Mouse (Mus musculus): ENCODE data around the gene Ankrd40.

The Ankrd40 gene

DNA sequence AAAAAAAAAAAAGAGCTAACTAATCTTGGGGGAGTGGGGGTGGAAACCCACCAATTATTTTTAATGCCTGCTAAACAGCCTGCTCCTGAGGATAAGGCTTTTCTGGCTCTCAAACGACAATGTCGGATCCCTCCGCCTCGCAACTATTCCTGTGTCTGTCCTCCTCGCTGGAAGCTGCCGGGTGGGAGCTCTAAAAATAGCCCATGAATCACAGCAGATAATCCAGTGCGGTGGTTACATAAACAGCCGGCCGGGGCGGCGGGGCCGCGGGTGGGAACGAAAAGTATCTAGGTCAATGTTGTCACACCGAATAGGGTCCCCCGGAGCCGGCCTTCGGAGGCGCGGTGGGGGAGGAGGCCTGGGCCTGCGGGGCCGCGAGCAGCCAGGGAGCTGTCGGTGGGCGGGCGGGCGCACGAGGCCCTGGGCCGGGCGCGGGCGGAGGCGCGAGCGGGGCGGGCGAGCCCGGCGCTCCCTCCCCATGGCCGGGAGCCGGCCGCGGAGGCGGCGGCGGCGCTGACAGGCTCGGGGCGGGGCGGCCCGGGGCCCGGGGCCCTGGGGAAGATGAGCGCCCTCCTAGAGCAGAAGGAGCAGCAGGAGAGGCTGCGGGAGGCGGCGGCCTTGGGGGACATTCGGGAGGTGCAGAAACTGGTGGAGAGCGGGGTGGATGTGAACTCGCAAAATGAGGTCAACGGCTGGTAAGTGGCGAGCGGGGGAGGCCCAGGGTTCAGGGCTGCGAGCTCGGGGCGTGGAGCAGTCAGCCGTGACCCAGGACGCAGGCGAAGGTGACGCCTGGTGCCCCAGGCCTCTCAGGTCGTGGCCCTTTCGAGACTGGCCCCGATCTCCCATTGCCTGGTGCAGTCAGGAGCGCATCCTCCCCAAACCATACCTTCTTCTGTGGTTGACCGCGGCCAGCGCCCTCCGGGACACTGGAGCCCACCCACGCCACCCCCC is at the start of gene Ankrd40:
TSS of gene Ankrd40 (plus strand) at position 309 of the 951 bp plus-strand sequence.
- DNase-seq = peak; percentile 98

DNA sequence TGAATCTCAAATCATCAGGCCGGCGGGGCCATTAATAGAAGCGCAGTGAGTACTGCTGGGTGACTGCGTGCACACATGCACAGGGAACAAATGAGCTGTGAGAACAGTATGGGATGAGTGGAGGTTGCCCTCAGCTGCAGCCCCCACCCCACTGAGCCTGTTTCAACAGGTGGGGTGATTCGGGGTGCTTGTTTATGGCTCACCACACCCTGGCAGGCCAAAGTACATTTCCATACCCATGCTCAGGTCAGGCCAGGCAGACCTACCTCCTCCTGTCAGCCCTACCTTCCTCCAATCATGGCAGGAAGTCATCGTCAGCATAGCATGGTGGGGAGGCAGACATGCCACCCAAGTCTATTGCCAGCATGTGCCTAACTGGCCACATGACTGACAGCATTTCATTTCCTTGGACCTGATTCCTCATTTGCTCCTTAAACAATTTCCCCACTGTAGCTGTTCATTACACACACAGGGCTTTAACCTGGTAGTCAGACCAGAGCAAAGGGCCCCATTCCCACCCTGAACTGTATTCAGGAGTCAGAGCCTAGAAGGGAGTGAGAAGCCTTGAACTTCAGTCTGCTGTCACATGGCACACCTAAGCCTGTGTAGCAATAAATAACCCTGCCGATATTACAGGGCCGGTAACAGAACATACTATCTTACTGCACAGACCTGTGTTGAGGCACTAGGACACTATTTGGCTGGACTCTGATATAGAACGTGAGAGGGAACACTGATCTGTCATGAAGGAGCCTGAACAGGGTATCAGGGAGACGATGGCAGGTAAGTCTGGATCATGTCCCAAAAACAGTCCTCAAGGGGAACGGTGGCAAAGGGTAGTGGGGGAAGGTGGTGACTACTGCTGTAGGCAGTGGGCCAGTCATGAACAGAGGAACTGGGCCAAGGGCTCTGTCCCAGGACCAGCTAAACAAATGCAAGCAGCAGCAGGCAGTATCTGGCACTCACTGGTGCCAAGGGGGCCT is 46.3 kb upstream of the Ankrd40 start, which contains the start of gene Gm21885:
TSS of gene Gm21885 (plus strand) at position 675 of the 983 bp plus-strand sequence.
- no peak for DNase-seq

DNA sequence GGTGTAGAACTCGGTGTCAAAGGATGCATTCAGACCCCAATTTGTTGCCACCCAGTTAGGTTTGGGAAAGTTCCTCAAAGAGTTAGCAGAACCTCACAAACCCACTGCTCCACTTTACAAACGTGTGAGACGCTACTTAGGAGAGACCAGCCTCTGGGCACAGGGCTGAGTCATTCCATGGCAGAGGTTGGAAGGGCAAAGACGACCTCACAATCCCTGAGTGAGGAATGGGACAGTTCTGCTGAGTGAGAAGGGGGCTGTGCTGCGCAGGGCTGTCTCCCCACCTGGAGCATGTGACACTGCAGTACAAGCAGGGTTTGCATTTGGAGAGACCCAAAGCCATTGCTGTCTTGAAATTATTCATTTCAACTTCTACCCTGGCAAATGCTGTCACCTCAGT is 45.5 kb upstream of the Ankrd40 start:
- no peak for DNase-seq

DNA sequence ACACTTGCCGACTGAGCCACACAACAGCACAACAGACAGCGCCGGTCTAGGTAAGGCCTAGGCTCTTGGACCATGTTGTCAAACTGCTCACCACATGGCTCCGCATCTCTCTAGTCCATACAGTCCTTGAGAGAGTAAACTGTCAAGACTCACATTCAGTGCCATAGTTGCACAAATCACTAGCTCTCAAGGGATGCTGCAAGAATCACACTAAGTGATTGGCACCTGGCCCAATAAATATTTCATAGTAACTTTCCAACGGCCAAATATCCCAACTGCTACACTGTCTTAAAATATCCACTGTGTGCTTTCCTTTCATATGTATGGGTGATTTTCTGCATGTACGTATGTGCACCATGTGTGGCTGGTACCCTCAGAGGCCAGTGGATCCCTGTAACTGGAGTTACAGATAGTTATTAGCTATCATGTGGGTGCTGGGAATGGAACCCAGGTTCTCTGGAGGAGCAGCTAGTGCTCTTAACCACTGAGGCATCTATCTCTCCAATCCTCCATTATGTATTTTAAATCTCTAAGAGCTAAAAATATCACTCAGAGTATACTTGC is 44.2 kb upstream of the Ankrd40 start:
- DNase-seq = no peak

DNA sequence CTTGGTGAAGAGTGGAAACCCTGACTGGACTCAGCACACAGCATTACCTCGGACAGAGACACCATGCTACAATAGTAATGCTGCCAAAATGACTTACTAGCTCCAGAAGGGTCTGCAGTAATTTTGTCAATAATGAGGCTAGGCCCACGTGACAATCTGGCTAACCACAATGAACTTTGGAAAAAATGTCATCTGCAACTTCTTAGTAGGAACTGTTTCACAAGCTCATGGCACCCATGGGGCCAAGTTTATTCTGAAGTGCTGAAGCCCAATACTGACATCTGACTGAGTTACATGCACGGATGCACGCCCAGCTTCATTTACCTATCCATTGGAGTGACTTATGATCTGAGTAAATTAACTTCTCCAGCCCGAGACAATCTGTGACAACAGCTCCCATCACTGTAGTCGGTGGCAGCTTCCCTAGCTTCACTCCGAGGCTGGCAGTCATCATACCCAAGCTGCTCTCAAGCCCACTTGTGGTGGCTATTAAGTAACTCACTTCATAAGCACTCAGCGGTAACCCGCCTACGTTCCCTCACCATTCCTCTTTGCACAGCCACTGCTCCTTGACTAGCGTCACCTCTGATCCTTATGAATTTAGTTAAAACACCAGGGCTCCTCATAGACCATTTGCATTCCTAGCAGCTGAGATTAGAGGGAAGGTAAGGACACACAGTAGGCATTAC is 41.8 kb upstream of the Ankrd40 start:
- DNase-seq = no peak

DNA sequence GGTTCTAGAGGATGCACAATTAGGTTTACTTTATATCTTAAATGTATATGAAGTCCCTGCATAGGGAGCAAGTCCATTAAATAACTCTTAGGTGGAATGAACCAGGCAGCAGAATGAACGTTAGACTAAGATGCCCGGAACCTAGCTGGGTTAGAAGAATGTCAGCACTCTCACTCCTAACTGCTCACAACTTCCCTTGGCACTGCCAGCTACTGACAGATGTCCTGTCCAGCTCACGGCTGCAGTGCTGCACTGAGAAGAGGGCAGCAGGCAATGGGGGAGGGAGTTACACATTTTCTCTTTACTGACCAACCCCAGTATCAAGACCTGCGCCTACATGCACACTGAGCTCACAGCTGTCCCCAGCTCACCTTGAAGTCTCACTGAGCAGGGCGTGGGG is 40.7 kb upstream of the Ankrd40 start:
- DNase-seq = no peak

DNA sequence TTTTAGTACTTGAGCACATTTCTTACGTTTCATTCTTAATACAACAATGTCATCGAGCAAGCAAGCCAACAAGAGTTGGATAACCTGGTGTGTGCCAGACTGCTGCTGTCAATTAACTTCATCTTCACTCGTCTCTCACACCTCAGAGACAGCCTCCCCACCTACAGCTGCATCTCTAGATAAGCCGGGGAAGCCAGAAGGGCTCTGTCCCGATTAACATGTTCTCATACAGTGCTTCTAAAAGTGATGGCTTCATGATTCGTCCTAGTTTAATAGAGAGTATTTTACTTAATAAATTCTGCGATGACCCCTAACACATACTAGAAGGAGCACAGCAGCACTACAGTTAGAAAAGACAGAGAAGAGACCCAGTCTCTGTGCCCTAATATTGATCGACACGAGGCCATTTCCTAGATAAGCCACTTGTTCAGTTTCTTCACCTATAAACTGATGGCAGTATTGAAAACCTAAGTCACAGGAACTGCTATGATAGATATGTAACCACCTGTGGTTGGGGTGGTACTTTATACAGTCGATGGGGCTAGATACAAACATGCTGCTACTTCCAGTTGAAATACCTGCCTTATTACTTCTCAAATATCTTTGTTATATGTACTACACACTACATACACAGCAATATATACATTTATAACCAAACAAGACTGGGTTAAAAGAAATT is 37.6 kb upstream of the Ankrd40 start:
- no peak for DNase-seq

DNA sequence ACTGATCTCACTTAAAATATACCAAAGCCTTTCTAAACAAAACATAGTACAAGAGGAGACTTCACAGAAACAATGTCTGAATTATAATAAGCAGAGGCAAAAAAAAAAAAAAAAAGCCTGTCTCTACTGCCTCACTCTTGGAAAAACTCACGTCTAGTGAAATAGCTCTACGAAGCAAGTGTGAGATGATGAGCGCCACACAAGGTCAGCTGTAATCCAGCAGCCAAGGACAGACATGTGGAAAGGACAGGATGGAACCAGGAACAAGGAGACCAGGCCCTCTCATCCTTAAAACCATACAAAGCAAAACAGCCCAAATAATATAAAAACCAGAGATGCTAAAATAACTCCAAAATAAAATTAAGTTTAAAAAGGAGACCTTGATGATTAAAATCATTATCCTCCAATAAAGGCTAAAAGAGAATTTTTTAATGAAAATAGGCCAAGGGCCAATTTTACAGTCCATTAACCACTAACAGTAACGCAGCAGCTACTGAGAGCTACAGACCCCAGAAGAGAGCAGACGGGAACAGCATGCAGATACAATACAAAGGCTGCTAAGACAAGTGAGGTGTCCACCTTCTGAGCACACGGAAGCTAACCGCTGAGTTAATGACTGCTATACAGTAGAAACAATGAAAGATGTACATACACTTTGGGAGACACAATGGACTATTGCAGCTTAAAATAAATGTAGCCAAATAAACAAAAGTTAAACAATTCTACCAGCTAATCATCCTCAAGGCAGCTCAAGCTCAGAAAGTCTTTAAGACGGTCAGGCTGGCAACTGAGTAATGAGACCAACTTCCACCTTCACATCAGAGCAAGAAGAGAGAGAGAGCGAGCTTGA is 32.6 kb upstream of the Ankrd40 start:
- no peak for DNase-seq

DNA sequence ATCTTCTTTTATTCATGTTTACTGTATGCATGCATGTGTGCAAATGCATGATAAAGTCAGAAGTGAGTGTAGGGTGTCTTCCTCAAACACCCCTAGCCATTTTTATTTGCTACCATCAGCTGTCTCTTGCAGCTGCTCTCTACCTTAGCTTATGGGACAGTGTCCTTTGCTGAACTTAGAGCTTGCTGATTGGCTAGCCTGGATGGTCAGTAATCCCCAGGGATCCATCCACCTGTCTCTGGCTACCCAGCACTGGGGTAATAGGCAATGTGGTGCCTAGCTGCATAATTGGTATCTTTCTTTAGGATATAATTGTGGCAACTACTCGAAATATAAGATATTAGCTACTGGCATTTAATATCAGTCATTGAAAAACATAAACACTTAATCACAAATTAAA is 15.1 kb upstream of the Ankrd40 start:
- no peak for DNase-seq

DNA sequence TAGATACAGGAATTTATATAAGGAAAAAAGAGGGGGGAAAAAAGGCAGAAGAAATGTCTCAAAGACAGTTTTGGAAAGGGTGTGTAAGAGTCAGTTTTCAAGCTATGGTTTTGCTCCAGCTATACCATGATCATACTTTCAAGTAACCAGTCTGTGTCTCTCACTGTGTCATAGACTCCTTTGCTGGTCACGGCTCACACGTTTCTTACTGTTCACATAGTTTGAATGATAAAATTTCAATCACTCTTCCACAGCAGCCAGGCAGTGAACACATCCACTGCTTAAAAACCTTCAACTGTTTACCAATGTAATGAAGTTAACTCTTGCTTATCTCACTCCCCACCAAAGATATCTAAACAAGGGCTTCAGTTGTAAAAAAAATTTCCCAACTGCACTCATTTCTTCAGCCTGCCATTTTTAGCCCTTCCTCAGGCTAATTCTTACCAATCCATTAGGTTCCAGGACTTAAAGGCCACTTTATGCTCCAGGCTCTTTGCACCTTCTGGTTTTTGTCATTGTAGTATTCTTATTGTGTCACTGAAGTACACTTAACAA is 13.6 kb upstream of the Ankrd40 start:
- DNase-seq = no peak

DNA sequence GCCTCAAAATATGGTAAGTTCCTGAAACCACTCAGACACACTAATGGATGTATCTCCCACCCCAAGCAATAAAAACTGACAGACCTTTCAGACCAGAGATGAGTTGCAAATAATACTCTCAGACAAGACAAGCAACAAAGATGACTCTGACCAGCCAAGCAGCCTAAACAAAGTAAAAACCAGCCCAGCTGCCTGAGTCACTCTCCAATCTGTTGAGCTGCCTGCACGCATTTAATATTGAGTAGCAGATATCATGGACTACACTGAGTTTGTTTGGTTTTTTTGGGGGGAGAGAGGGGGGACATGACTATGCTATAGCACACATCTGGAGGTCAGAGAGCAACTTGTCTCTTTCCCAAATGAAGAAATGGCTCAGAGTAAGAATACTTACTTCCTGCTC is 12.5 kb upstream of the Ankrd40 start:
- DNase-seq = no peak

DNA sequence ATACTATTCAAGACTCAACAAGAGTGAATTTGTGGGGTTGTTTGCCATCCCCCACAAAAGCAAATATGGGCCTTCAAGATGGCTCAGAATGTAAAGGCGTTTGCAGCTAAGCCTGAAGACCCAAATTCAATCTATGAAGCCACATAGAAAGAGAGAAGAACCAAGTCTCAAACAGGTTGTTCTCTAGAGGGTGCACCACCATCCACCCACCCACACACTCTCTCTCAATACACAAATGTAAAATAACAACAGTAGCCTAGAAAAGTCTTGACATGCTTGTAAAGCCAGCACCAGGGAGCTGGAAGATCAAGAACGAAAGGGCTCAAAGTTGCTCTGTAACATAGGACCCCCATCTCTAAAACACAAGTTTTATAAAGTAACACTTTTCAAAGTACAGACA is 11.3 kb upstream of the Ankrd40 start:
- DNase-seq = no peak

DNA sequence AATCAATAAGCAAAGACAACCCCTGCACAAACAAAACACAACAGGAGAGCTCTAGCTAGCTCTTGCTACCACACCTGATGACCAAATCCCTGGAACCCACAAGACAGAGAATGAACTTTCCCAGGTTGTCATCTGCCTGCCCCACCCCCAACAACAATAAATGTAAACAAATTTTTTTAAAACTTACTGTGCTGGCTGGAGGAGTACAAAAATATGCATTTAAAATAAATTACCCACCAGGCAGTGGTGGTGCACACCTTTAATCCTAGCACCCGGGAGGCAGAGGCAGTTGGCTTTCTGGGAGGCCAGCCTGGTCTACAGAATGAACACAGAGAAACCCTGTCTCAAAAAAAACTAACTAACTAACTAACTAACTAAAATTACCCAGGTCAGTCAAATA is 10.8 kb upstream of the Ankrd40 start:
- no peak for DNase-seq

DNA sequence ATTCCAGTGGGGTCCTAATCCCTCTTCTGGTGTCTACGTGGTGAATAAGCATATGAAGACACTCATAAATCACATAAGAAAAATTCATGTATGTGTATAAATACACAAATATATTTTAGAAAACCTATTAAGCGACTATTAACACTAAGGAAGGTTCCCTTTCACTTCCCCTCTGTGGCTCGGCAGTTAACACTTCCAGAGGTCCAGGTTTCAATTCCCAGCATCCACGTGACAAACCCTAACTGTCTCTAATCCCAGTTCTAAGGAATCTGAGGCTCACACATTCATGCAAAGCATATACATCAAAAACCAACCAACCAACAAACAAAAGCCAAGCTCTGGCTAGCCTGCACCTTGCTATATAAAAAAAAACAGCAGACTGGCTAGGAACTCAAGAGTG is 10.3 kb upstream of the Ankrd40 start:
- DNase-seq = no peak

DNA sequence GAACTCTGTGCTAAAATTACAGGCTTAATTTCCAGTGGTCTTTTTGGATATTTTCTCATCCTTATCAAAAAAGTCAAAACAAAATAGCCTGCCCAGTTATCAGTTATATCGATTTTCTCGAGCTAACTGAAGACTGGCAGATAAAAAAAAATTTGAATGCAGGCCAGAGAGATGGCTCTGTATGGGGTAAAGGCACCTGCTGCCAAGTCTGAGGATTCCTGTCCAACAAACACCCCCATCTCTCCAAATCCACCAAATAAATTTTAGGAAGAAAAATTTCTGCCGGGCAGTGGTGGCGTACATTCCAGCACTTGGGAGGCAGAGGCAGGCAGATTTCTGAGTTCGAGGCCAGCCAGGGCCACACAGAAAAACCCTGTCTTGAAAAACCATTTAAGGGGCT is 9.7 kb upstream of the Ankrd40 start:
- DNase-seq = no peak

DNA sequence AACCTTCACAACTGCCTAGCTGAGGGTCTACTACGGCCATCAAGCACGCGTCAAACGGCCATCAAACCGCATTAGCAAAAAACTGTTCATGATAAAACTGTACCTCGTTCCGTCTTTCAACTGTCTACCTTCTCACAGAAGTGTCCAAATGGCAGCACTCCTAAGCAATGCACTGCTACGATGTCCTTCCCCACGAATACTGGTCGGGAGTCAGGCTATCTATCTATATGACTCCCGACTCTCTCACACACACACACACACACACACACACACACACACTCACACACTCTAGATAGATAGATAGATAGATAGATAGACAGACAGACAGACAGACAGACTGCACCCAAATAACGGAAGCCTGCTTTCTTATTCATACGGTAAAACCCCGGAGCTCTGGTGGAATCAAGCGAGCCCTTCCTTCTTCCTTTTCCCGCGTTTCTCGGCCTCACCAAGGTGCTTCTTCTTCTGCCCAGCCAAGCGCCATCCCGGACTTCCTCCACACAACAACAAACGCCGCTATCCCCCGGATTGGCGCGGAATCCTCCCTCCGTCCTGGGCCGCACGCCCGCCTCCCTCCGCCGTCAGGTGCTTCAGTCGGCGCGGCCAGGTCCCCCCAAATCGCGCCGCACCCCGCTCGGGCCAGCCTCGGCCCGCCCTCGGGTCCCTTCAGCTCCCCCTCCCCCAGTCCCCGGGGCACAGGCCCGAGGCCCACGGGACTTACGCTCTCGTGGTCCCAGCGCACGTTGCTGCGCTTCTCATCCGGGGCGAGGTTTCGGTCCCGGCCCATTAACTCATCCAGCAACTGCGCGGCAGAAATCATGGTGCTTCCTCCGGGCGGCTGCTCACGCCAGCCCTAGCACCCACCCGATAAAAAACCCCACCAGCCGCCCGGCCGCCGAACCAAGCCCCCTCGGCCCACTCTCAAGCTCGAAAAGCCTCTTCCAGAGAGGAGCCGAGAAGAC is 6.6 kb upstream of the Ankrd40 start:
- DNase-seq = no peak

DNA sequence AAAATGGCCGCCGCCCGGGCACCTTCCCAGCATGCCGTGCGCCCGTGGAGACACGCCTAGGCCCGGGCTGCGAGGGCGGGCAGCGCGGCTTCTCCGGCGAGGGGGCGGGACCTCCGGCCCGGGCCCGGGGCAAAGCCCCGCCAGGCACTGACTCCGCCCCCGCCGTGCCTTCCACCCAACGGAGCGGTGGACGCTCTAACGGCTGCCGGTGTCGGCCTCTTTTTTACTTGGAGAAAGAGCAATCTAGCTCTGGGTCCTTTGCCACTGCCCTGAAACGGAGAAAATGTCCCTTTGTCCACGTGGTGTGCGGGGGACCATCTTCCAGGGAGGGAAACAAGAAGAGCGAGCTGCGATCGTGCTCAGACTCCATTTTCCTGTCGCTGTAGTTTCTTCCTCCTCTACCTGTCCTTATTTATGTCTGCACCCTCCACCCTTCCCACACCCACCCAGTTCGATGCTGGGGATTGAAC is 5.8 kb upstream of the Ankrd40 start, which contains the start of gene Luc7l3:
TSS of gene Luc7l3 (minus strand) at position 58 of the 470 bp plus-strand sequence.
- peak; percentile 94 for DNase-seq

DNA sequence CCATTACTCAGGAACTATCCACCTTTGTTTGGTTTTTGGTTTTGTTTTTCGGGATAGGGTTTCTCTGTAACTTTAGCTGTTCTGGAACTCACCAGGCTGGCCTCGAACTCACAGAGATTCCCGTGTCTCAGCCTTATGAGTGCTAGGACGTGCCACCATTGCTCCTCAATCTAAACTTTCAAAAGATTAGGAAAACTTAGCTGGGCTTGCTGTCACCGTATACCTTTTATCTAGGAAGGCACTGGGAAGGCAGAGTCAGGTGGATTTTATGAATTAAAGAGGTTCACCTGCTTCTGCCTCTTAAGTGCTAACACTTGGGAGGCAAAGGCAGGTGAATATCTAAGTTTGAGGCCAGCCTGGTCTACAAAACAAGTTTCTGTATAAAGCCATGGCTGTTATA is 5.2 kb upstream of the Ankrd40 start:
- DNase-seq = no peak

DNA sequence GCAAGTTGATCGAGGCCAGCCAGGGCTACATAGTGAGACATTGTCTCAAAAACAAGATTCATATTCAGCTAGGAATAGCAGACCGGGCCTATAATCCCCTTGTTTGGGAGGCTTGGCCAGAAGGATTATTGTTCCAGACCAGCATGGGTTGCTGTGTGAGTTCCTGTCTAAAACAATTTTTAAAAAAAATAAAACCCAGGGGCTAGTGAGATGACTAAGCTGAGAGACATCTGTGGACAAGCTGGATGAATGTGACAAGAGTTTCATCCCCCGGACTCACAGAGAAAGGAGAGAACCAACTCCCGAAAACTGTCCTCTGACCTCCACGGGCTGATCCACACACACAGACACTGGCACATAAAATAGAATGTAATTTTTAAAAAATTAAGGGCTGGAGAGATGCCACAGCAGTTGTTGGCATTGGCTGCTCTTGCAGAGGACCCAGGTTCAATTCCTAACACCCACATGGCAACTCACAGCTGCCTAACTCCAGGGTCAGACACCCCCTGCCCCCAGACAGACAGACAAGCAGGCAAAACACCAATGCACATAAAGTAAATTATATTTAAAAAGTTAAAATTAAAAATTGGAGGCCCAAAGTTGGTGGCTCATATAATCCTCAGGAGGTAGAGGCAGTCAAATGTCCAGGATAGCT is 4.4 kb upstream of the Ankrd40 start:
- DNase-seq = no peak
